Mouse (Mus musculus): ENCODE data around the gene Hps5.
A peak's percentile ranks its signal among the peaks of the same experiment; 100 is the strongest.
"Not testable (repeated sequence)": the region's sequence is repeated elsewhere in the genome, so short reads cannot be mapped to it uniquely, and the experiment has no call there.

Gene Hps5

DNA sequence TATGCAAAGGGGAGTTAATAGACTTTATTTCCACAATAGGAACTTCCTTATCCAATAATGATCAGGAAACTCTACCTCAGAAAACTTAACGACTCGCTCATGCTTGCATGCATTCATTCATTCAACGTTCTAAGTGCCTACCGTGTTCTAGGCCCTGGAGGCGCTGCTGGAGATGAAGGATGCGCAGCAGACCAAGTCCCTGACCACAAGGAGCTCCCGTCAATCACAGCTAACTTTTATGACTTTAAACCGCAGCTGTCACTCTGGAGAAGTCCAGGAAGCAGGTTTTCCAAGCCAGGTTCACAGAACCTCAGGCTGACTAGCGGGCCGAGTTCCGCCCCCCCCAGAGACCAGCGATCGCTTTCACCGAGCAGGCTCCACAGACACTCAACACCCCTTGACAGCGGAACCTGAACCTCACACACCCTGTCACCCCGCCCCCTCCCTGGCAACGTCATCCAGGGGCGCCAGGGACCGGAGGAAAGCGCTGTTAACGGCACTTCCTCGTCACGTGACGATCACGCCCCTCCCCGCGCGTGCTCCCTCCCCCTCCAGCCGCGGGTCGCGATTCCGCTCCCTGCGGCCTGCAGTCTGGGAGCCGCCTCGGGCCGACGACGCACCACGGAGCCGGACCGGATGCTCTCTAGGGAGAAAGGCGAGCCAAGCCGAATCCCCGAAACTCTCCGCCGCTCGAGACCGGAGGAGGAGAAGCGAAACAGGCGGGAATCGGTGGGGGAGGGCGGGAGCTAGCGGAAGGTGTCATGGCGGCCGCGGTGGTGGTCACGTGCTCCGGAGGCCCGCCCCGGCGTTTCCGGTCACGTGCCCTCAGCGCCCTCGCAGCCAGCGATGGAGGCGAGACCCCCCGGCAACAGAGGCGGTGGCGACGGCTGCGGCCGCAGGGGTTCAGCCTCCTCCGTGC is at the start of gene Hps5, which contains the start of gene Gtf2h1:
Hps5 (minus strand) TSS at position 778 of the 919 bp plus-strand sequence.
Gtf2h1 (plus strand) TSS at position 817 of the 919 bp plus-strand sequence.
- DNase-seq (ENCODE audit: low spot score) = peak; percentile 94

DNA sequence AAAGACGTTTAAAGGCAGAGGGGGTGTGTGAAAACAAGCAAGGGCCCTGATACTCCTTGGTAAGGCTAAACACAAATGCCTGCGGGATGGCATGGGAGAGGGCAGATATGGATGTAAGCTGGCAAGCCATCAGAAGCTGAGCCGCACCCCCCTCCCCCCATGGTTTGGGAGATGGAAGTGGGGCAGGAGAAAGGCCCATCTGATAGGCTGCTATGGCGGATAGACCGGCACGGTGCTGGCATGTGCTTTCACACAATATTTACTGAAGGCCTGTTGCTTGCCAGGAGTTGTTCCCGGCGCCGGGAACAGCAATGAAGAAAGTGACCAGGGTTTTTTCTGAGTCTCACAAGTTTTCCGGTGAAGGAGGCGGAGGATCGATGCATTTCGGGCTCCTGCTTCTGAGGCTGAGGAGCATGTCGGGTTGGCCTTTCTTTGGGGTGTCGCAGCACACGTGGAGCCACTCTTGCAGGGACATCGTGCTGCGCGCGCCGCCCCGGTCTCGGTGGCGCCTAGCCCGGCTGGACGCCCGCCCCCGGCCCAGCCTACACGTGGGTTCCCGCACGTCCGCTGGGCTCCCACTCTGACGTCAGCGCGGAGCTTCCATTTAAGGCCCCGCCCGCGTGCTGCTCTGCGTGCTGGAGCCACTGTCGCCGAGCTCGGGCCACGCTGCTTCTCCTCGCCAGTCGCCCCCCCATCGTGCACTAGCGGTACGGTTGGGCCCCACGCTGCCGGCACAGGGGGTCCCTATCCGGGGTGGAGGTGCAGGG is 49.5 kb upstream of the Hps5 start:
- peak; percentile 88 for DNase-seq (ENCODE audit: low spot score)

DNA sequence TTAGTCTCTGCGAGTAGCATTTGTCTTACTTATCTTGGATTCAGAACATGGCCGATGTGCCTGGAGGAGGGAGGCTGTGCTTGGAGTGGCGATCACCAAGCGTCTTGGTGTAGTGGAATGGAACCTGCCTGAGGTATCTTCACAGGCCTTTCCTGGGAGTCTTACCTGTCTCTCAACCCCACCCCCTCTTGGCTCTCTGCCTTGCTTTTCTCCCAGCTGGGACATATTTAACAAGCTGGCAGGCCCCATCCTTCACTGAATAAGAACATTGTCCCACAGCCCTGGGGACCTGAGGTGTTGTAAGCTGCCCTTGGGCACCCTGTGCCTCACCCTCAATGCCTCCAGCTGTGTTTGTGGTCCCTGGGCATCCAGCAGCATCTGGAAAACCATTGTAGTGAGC is 47.7 kb upstream of the Hps5 start:
- no peak for DNase-seq (ENCODE audit: low spot score)

DNA sequence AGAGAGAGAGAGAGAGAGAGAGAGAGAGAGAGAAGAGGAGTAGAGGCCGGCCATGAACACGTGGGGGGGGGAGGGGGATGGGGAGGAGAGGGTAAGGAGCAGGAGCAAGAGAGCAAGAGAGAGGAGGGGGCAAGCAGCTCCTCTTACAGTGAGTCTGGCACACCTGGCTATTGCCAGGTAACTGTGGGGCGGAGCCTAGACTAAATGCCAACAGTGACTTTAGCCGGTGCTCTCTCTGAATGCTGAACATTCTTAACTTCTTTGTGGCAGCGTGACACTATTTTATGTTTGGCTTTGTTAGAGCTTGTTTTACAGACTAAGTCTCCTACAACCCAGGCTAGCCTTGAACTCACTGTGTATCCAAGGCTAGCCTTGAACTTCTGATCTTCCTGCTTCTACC is 46.4 kb upstream of the Hps5 start:
- no peak for DNase-seq (ENCODE audit: low spot score)

DNA sequence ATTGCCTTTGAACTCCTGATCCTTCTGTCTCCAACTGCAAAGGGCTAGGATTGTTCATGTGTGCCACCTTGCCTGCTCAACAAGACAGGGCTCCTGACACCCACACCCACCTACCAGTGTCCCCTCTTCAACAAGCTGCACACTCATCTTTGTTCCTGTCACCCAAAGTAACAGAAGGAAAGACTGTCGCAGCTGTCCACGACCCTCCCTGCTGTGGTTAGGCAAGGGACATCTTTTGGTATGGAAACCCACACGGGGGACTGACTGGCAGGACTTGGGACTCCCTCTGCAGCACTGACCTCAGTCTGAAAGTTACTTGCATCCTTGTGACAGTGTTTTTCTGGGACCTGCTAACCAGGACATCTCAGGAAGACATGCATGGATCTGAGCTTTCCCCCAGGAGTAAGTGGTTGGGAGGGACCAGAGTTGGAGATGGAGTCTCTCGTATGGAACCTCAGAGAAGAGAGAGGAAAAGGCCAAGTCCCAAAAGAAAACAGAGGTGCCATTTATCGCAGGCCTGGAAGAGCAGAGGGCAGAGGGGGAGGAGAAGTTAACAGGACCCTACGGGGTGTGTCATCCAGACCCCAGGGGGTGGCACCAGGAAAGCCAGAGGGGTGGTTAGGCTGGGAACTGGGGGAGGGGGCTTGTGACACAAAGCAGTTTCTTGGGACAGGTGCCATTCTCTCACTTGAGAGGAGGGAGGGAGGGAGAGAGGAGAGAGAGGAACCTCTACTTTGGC is 45.1 kb upstream of the Hps5 start, which contains the start of gene Ldha:
Ldha (plus strand) TSS at position 689 of the 739 bp plus-strand sequence.
- no peak for DNase-seq (ENCODE audit: low spot score)

DNA sequence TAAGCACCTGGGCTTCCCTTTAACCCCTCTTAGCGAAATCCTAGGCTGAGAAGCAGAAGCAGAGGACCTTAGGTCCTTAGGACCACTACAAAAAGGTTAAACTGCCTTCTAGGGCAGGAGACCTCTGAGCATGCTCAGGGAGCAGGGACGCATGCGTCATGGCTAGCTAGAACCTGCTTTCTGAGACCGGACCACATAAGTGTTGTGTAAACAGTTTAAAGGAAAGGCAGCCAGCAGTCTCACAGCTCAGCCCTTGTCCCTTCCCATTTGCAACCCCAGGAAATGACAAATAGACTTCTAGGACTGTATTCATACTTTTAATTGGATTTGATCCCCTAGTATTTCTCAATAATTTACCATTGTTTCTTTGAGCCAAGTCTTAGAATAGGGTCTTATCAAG is 44.5 kb upstream of the Hps5 start:
- no peak for DNase-seq (ENCODE audit: low spot score)

DNA sequence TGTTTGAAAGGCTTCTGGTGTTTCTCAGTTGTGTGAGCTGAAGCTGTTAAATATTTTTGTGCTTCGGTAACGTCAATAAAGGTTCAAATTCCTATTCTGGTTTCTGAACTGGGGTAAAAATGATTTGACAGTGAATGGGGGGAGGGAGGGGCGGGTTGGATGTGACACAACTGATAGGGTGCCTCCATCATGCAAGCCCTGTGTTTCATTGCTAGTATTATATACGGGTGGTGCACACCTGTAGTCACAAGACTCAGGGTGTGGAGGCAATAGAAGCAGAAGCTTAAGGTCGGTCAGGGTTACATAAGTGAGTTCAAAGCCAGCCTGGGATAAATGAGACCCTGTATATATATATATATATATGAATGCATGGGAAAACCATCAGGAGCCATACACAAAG is 44.0 kb upstream of the Hps5 start:
- DNase-seq (ENCODE audit: low spot score) = no peak

DNA sequence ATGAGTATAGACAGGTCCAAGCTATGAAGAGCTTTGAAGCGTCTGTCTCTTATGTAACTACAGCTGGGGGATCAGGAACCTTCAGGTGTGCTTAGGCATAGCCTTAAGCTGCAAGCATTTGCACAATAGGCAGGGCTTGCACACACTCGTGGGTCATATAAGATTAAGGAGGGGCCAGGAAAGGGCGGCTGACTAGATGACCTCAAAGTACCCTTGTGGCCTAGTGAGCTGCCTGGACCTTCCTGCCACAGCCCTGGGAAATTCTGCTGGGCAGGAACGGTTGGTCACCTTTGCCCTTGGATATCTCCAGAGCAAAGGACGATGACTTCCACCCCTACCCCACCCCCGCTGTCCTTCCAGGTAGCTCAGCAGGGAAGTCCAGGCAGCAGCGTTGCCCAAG is 43.6 kb upstream of the Hps5 start:
- no peak for DNase-seq (ENCODE audit: low spot score)

DNA sequence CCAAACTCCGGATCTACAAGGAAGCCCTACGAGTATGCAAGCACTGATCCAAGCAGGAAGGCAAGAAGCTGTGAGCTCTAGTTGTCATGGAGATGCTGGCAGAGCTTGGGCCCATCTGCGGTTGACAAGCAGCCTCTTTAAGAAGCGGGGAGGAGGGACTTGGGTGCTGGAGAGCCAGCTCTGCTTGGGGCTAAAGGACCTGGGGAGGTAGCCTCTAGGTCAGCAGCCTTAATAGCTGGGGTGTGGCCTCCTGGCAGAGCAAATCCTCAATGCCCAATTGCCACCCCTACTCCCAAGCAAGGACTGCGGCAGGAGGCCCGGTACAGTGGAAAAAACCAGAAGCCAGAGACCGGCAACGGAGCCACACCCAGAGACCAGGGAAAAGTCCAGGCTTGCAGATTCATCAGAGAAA is 43.0 kb upstream of the Hps5 start:
- peak; percentile 89 for DNase-seq (ENCODE audit: low spot score)

DNA sequence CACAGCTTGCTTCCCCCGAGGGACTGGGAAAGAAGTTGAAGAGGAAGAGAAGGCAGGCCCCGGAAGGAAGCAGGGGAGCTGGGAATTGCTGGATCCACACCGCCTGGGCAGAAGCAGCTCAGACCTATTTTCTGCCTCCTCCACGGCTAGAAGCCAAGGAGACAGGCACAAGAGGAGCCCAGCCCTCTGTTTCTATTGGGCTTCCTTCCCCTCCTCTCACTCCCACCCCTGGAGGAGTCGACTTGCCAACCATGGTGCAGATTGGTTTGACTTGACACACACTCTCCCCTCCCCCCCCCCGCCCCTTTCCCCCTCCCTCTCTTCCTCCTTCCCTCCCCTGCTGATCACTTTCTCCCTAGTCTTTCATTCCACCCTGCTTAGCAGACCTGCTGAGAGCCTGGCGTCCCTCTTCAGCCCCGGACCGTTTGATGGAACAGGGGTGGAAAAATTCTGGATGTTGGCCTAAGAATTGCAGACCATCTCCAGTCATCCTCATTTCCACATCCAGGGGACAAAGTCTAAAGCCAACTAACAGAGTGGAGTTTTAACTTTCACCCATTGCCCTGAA is 42.3 kb upstream of the Hps5 start:
- peak; percentile 78 for DNase-seq (ENCODE audit: low spot score)

DNA sequence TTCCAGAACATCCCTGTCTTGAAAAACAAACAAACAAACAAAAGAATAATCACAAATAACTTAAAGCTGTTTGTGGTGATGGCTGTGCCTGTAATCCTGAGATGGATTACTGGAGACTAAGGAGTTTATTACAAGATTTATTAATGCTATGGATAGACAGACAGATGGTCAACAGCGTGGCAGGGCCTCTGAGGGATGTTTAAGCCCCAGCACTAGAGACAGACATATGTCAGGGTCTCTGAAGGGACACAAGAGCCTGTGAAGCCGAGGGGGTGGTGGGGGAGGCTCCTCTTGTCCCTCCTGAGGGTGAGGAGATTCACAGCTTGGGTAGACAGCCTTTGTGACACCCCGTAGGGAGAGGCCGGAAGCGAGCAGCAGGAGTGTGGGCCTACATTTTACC is 41.2 kb upstream of the Hps5 start:
- DNase-seq (ENCODE audit: low spot score) = no peak

DNA sequence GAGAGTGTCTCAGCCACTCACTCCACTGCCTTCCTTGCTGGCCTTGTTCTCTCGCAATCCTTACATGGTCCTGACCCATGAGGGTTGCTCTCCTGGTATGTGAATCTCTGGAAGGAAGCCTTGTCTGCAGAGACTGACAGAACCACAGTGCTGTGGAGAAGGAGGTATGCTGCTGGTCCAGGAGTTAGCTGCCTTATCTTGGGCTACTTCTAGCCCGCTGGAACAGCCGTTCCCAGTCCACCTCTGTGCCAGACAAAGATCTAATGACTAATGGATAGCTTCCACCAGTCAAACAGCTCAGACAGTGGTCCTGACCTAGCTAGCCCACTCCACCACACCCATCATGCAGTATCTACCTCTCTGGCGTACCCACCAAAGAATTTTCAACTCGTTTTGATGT is 40.5 kb upstream of the Hps5 start:
- no peak for DNase-seq (ENCODE audit: low spot score)

DNA sequence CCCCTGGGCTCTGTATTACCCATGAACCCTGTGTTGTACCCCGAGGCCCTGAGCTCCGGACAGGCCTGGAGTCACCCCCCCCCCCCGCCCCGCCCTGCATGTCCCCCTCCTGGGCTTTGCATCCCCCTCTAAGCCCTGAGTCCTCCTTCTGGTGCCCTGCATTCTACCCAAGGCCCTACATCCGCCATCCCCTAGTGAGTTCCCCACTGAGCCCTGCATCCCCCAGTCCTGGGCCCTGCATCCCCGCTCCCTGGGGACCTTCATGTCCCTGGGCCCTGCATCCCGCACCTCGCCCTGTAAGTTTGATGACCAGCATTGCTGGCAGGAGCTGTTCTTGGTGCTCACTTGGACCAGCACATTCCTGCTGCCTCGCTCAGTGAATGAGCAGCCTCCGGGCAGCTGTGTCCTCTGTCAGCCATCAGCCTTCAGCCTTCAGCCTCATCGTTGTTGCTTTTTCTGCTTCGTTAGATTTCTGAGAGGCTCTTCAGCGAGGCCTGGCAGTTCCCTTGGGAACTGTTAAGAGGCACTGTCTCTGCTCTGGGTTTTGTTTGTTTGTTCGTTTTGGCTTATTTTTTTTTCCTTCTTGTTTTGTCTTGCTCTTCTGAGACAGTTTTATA is 39.2 kb upstream of the Hps5 start:
- peak; percentile 59 for DNase-seq (ENCODE audit: low spot score)

DNA sequence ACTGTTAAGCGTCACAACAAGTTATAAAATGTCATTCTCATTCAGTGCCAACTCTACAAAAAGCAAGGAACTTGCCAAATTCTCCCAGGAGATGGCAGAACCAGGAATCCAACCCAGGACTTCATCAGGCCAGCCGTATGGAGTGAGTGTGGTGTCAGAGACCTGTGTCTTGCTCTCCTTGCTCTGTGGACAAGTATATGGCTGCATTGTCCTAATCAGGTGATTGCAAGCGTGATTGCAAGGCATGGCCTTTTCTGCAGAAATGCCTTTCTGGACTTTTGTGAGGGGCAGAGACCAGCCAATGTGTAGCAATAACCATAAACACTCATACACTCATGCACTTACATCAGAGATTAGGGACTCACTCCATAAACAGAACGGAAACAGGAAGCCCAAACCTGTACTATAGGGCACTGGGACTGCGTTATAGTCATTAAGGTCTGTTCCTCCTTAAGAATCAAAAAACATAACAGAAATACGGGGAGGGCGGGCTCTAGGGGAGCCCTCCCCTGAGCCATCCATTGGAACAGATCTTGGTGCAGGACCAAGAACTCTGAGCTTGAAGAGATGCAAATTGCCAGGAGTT is 37.9 kb upstream of the Hps5 start:
- DNase-seq (ENCODE audit: low spot score) = no peak

DNA sequence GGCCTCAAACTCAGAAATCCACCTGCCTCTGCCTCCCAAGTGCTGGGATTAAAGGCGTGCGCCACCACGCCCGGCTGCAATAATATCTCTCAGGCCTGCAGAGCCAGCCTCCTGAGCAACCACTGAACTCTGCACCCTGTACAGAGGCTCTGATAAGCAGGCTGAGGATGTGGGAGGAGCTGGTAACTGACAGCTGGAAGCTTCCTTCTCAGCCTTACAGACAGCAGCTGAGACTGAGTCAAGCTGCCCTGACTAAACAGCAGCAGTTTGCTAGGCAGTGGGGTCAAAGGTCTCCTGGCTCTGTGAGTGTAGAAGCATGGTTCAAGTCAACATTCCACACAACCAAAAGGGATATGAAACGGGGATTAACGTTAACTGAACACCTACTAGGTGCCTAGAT is 37.4 kb upstream of the Hps5 start:
- no peak for DNase-seq (ENCODE audit: low spot score)

DNA sequence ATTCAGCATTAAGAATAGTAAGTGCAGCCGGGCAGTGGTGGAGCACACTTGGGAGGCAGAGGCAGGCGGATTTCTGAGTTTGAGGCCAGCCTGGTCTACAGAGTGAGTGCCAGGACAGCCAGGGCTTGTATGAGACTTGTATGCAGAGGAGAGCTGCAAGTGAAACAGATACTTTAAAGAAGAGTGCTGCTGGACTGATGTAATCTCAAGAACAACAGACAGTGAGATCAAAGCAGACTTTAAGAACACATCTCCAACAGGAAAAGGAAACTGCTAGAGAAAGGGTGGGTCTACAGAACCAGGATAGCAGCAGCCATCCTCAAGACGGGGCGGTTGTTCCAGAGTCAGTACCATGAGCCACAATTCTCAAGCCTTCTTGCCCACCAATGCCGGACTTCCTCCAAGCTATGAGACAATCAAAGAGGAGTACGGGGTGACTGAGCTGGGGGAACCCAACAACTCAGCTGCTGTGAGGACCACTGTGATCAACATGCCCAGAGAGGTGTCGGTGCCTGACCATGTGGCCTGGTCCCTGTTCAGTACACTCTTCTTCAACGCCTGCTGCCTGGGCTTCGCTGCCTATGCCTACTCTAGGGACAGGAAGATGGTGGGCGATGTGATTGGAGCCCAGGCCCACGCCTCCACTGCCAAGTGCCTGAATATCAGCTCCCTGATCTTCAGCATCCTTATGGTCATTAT is 36.4 kb upstream of the Hps5 start:
- DNase-seq (ENCODE audit: low spot score) = not testable (repeated sequence)

DNA sequence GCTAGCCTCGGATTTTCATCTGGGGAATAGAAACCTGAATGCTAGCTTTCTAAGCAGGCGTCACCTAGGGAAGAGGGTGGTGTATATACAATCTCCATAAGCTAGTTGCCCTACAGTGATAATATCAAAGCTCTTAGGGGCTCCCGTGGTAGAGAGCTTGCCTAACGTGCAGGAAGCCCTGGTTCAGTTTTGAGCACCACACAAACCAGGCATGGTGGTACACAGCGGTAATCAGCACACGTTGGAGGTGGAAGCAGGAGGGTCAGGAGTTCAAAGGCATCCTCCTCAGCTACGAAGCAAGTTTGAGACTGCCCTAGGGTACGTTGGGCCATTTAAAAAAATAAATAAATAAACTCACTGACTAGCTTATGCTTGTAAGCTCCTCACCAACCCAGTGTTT is 35.8 kb upstream of the Hps5 start:
- no peak for DNase-seq (ENCODE audit: low spot score)

DNA sequence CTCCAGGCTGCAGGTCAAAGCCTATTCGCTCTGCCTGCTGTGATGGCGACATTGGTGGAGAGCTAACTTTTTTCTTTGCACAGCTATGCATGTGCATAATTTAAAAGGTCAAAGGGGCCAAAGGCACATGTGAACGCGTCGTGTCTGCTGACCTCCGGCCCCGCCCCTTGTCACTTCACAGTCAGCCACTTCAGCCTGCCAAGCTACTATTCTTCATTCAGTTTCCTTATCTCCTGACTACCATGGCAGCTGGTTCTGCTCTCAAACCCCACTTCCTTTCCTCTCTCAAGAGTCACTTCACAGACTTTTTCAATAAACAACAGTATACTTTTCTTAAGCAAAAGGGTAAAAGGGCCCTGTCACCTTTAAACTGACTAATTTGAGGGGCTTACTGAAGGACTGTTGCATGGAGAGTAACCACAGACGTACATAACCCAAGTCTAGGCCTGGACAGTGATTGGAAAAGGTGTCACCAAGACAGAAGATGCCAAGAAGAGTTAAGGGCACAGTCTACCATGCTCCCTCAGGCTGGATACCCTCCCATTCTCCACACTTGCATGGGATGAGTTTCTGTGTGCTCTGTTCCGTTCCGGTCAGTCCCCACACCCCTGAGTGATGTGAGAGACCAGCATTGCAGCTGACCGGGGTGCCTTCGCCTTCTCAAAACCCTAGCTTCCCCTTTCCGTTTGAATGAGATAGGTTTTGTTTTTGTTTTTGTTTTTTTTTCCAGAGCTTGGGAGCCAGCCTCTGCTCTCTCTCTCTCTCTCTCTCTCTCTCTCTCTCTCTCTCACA is 35.1 kb upstream of the Hps5 start:
- DNase-seq (ENCODE audit: low spot score) = no peak

DNA sequence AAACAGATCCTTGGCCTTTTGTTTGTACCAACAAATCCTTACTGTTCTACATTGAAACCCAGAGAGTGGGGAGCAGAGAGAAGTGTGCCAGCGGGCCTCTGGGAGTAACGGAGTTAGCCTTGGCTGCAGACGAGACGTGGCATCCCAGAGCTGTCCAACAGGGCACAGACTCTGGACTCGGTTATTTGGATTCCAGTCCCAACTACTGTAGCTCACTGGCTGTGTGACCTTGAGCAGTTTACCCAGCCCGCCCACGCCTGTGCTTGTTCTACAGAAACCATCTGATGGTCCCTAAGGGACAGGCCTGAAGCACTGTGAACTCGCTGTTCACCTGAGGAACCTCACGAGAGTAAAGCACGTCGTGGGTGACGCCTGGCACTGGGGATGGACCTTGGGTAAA is 34.0 kb upstream of the Hps5 start:
- DNase-seq (ENCODE audit: low spot score) = no peak

DNA sequence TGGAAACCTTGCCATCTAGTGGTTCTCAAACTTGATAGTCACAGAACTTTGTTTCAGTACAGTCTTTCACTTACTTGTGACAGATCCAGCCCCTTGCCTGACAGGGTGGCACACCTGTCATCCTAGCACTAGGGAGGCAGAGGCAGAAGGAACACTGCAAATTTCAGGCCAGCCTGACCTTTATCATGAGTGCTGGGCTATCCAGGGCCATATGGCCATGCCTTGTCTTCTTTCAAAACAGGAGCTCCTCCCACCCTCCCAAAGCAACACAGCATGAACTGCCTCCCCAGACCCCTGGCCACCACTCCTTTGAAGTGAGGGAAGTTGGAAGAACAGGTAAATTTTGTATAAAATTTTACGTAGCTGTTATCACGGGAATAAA is 31.9 kb upstream of the Hps5 start:
- no peak for DNase-seq (ENCODE audit: low spot score)

All from MN1 (cell line).